Mouse (Mus musculus) thymus, adult 2 months (tissue): ENCODE data around the gene Aspdh. TPM values are rescaled to one million over a fixed set of nuclear protein-coding genes. Genes with fewer than 3 reads are reported as not detected.

ENCODE experiments used
- DNase-seq: peaks from one replicate; pipeline ENCODE4 v3.0.0; 2021
- H3K27ac ChIP-seq: fragments of 200-500 bp; 2 replicates; pipeline ENCODE4 v1.5.1; 2012; ENCODE audit warnings: low read length, control low read depth; ENCODE audit not compliant: control insufficient read depth, insufficient read depth
- H3K27me3 ChIP-seq: fragments of 200-500 bp; 2 replicates; pipeline ENCODE4 v1.6.1; 2012; ENCODE audit warnings: mild to moderate bottlenecking, low read length, moderate library complexity, mixed read lengths; ENCODE audit not compliant: control insufficient read depth, insufficient read depth
- H3K36me3 ChIP-seq: fragments of 200-500 bp; 2 replicates; pipeline ENCODE4 v1.6.1; 2012; ENCODE audit warnings: mild to moderate bottlenecking, low read length, moderate library complexity; ENCODE audit not compliant: control insufficient read depth, insufficient read depth
- H3K4me1 ChIP-seq: fragments of 200-500 bp; replicated peaks from 2 replicates; pipeline ENCODE4 v1.6.1; 2012; ENCODE audit warnings: low read length; ENCODE audit not compliant: control insufficient read depth, insufficient read depth
- H3K4me3 ChIP-seq: fragments of 200-500 bp; 2 replicates; pipeline ENCODE4 v1.5.1; 2012; ENCODE audit warnings: mild to moderate bottlenecking, low read length, control low read depth, moderate library complexity; ENCODE audit not compliant: control insufficient read depth, insufficient read depth
- CTCF ChIP-seq: fragments of 200-500 bp; IDR thresholded peaks from 2 replicates; pipeline ENCODE4 v1.5.1; 2012; ENCODE audit warnings: mild to moderate bottlenecking, control low read depth, low read length, moderate library complexity, borderline replicate concordance; ENCODE audit not compliant: control insufficient read depth, poor library complexity, insufficient read depth; ENCODE audit errors: extremely low read depth
- POLR2A ChIP-seq: fragments of 200-500 bp; IDR thresholded peaks from 2 replicates; pipeline ENCODE4 v1.6.1; 2012; ENCODE audit warnings: mild to moderate bottlenecking, low read length, control low read depth, moderate library complexity; ENCODE audit not compliant: control insufficient read depth, poor library complexity, insufficient read depth; ENCODE audit errors: extremely low read depth
- WGBS: fragments of 180-500 bp; shearing (Covaris S2); methylation state at CpG from one replicate; pipeline ENCODE4 v1.1.7; 2018; 5-methylcytosine and 5-hydroxymethylcytosine counted together
- polyA plus RNA-seq: library from polyadenylated mRNA; depleted of rRNA; stranded (reverse); fragments of >200 nt; gene quantifications from 2 replicates; pipeline ENCODE4 v1.2.3, GENCODE M21; 2012

Gene Aspdh
- polyA plus RNA-seq, 1 experiment: 0.32 TPM

GRCm38 (mm10) chr7:44446070-44446855, 18.9 kb upstream of the Aspdh start:
- H3K27me3 ChIP-seq: peaks cover 9% of the 10 kb centered on the region; the same call in 1 of the 2 replicates

DNA sequence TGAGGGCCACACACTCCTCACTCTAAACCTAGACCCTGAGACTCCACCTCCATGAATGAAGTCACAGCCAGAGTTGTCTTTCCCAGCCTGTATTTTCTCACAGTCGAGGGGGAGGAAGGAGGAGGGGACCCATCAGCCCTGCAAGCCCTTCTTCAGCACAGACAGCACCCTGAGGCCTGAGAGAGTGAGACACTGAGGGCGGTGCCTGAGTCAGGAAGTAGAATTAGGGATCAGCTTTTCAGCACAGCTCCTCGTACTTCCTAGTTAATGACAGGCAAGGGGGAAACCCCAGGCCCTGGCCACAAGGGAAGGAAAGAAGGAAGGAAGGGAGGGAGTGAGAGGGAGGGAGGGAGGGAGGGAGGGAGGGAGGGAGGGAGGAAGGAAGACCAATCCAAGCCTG, 11.9 kb upstream of the Aspdh start:
- WGBS: 12% methylated on average over 3 of the region's 3 CpGs
- Histone ChIP-seq H3K36me3 (no peaks in the 10 kb centered on the region), H3K4me1 (no peaks in the 10 kb centered on the region), H3K27me3 (no peaks in the 10 kb centered on the region), H3K27ac (no peak overlapping the region), H3K4me3 (no peak overlapping the region)
- no peak for DNase-seq
- no peak for TF ChIP-seq CTCF

More at GRCm38 (mm10) chr7:44446070-44446855, 18.9 kb upstream of the Aspdh start:
- 50% methylated on average over 12 of the region's 12 CpGs for WGBS
- no peak for DNase-seq
- TF ChIP-seq POLR2A: no peak
- no peak for TF ChIP-seq CTCF
- Histone ChIP-seq H3K4me3 (no peak overlapping the region), H3K4me1 (no peaks in the 10 kb centered on the region), H3K36me3 (no peaks in the 10 kb centered on the region), H3K27ac (no peak overlapping the region)

DNA sequence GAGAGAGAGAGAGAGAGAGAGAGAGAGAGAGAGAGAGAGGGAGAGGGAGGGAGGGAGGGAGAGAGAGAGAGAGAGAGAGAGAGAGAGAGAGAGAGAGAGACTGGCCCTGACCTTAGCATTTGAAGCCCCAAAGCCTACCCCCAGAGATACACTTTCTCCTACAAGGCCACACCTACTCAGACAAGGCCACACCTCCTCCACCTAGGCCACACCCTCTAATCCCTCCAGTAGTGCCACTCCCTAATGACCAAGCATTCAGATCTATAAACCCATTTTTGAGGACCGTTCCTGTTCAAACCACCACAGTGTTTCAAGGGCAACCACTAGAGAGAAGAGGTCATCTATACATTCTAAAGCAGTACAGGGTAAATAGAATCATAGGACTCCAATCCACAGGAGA, 8.9 kb upstream of the Aspdh start:
- no peak for DNase-seq
- H3K4me3 ChIP-seq: no peak overlapping the region
- H3K36me3 ChIP-seq: no peaks in the 10 kb centered on the region
- TF ChIP-seq CTCF (no peak), POLR2A (no peak)
- no peak overlapping the region for H3K27ac ChIP-seq
- no peaks in the 10 kb centered on the region for H3K27me3 ChIP-seq
- no peaks in the 10 kb centered on the region for H3K4me1 ChIP-seq
- WGBS: 93% methylated on average over 1 of the region's 1 CpGs

DNA sequence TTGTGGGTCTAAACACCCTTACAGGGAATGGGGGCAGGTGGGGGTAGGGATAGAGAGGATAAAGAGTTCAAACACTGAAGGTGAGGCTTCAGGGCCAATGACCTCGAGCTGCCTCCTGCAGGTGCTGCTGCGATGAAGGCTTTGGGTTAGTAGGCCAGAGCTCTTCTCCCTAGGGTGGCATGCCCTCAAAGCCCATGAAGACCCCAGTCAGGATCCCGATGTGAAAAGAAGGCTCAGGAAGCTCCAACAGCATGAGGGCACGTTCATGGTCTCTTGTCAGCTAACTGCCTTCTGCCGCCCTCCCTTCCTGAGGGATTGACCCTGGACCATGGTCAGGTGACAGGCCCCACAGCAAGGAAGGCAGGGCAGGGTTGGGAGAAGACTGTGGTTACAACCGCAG, 5.1 kb upstream of the Aspdh start:
- whole genome bisulfite sequencing: 71% methylated on average over 6 of the region's 6 CpGs
- TF ChIP-seq POLR2A: no peak
- TF ChIP-seq CTCF: no peak
- no peaks in the 10 kb centered on the region; the same call in 1 of the 2 replicates for H3K27me3 ChIP-seq

DNA sequence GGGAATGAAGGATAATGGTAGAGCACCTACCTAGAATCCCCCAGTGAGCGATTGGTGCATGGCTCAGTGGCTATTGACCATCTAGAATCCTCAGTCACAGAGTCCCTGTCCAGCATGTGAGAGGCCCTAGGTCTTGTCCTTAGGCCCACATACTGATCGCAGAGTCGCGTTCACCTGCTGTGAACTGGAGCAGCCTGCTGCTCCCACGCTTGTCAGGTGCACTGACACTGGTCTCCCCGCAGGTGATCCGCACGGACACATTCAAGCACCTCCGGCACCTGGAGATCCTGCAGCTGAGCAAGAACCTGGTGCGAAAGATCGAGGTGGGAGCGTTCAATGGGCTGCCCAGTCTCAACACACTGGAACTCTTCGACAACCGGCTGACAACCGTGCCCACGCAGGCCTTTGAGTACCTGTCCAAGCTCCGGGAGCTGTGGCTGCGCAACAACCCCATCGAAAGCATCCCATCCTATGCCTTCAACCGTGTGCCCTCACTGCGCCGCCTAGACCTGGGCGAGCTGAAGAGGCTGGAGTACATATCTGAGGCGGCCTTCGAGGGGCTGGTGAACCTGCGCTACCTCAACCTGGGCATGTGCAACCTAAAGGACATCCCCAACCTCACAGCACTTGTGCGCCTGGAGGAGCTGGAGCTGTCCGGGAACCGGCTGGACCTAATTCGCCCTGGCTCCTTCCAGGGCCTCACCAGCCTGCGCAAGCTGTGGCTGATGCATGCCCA, 4.3 kb upstream of the Aspdh start:
- H3K36me3 ChIP-seq: no peaks in the 10 kb centered on the region
- H3K27ac ChIP-seq: no peak overlapping the region
- 75% methylated on average over 31 of the region's 31 CpGs for WGBS
- H3K4me3 ChIP-seq: no peak overlapping the region
- DNase-seq: no peak
- TF ChIP-seq CTCF (no peak), POLR2A (no peak)
- H3K4me1 ChIP-seq: no peaks in the 10 kb centered on the region
- H3K27me3 ChIP-seq: no peaks in the 10 kb centered on the region; the same call in 1 of the 2 replicates

More for the DNA sequence above, 5.1 kb upstream of the Aspdh start:
- Histone ChIP-seq H3K27ac (no peak overlapping the region), H3K4me3 (no peak overlapping the region), H3K4me1 (no peaks in the 10 kb centered on the region), H3K36me3 (no peaks in the 10 kb centered on the region)
- no peak for DNase-seq

GRCm38 (mm10) chr7:44461503-44462217, 3.5 kb upstream of the Aspdh start:
- no peak overlapping the region for H3K27ac ChIP-seq
- DNase-seq: no peak
- no peak overlapping the region for H3K4me3 ChIP-seq
- H3K27me3 ChIP-seq: no peaks in the 10 kb centered on the region; the same call in 1 of the 2 replicates
- 52% methylated on average over 55 of the region's 57 CpGs for WGBS
- H3K36me3 ChIP-seq: no peaks in the 10 kb centered on the region
- H3K4me1 ChIP-seq: no peaks in the 10 kb centered on the region
- TF ChIP-seq POLR2A (no peak), CTCF (no peak)
